Mouse (Mus musculus) urinary bladder, postnatal 14 days (tissue): Measurements from ENCODE around the gene Ccpg1.
A peak's percentile ranks its signal among the peaks of the same experiment; 100 is the strongest.

Experiments used
- DNase-seq: peaks from one replicate; pipeline ENCODE4 v3.0.0; 2021; ENCODE audit warnings: low spot score

Ccpg1 gene

DNA sequence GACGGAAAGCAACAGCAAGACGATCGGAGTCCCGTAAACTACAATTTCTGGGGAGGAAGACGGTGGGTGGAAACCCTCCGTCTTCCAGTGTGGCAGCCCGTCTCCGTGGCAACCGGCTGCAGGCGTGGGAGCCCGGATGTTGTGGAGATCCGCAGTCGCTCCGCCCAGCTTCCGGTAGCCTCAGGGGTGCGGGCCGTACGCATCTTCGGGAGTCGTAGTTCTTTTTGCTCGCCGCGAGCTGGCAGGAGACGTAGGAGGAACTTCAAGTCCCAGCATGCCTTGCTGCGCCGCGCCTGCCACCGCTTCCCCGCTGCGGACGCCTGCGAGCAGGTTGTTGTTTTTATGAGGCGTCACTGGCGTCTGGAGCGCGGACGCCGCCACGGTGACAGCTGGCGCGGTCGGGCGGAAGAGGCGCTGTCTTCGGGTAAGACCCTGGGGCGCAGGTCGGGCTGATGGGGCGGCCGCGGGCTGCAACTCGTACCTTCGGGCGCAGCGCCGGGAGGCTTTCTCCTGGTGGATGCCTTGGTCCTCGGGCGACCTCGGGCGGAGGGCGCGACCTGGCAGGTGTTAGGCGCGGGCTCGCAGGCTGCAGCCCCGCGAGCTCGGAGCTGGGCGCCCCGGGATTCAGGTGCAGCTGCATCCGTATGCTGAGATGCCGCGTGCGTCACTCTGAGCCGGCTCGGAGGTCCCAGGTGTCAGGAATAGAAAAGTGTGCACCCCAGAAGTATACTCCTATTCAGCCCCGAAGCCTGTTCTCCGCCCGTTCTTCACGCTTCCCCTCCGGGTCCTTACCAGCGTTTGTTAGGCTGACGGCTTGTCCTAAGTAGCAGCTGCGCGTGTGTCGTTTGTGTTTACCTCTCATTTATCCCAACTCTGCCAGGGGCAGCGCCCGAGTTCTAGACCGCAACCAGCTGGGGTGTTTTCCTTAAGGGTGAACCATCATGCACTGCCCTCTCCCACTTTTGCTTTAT, at the start of gene Ccpg1, which contains the start of gene Ccpg1os:
Gene Ccpg1 (plus strand): TSS at position 180 of the 971 bp plus-strand sequence.
Gene Ccpg1os (minus strand): TSS at position 133 of the 971 bp plus-strand sequence.
- DNase-seq: peak; percentile 97

DNA sequence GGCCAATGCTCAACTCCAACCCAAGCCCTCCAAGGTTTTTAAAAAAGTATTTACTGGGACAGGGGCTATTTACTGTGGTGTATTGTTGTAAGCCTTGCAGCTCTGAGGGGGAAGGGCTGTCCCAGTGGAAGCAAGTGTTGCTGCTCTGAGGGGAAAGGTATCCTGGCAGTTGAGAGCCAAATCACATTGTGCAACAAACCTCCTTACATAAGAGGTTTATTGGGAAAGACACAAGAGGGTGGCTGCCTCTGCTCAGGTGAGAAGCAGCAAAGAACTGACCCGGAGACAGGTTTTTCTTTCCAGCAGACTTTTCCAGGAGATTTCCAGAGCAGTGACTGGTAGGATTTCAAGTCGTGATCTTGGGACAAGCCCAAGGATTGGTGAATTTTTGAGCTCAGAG, 48.9 kb upstream of the Ccpg1 start:
- no peak for DNase-seq

DNA sequence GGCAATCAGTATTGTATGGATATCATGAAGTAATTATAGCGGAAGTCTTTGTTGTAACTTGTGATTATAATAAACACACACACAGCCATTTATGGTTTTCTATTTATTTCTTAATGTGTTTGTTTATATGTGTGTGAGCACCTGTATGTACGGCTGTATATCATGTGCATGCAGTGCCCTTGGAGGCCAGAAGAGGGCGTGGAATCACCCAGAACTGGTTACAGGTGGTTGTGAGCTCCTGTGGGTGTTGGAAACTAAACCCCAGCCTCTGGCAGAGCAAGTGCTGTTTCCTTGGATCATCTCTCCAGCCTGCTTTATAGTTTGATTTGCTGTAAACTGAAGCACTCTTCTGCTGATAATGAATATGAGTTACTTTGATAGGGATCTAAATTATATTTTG, 41.8 kb upstream of the Ccpg1 start:
- DNase-seq: no peak

DNA sequence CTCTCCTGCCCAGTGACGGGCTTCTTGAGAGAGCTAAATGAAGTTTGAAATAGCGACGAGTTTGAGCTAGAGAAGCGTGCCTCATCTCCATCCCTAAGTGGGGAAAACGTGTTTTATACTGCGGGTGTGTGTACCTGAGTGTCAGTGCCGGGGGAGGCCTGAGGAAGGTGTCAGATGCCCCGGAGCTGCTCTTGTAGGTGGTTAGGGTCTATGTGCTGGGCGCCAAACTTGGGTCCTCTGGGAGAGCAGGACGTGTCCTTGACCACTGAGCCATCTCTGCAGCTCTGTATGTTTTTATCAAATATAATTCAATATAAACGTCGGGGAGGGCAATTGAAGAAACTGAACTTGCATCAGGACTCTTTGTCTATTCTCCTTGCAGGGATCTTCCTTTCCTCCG, 40.9 kb upstream of the Ccpg1 start:
- DNase-seq: no peak

DNA sequence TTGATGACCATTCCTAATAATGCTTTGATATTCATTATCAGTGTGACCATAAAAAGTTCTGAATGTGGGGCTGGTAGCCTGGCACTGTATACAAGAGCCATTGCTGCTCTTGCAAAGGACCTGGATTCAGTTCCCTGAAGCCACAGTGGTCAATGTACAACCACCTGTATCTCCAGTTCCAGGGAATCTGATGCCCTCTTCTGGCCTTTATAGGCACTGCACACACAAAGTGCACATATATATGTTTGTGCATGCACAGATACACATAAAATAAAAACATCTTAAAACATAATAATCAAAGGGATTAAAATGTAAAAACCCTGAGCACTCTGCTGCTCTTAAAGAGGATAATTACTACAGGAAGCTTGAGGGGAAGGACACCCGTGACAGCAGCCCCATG, 38.2 kb upstream of the Ccpg1 start:
- DNase-seq: no peak

DNA sequence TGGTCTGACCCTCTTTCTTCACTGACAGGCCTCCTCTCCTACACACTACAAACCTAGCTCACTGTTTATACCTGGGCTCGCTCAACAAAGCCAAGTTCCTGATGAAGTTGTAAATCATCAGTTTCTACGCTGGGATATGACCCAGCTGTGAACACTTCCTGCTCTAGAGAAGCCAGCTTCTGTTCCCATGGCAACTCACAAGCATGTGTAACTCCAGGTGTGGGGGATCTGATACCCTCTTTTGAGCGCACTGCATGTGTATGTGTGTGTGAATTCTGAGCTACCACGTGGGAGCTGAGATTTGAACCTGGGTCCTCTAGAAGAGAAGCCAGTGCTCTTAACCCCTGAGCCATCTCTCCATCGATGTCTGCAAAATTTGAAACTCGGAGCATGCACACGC, 35.7 kb upstream of the Ccpg1 start:
- no peak for DNase-seq

DNA sequence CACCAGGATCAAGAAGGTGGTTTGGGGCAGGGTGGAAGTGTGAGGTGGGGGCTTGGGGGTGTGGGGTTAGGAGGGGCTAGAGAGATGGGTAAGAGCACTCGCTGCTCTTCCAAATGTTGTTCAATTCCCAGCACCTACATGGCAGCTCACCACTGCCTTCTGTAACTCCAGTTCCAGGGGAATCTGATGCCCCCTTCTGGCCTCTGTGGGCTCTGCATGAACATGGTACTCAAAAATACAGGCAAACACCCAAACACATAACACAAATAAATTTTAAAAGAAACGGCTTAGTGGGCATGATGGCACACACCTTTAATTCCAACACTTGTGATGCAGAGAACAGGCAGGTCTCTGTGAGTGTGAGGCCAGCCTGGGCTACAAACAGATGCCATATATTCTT, 30.5 kb upstream of the Ccpg1 start:
- DNase-seq: no peak

DNA sequence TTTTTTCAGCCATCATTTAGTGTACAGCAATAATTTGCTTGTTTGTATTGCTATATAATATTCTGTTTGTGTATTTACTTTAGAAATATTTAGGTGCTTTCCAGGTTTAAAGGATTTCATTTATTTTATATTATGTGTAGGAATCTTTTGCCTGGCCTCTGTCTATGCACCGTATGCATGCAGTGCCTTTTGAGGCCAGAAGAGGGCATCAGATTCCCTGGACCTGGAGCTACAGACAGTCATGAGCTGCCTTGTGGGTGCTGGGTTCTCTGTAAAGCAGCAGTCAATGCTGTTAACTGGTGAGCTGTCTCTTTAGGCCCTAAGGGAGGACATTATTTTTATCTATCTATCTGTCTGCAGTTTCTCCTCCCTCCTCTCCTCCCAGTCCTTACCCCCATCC, 29.7 kb upstream of the Ccpg1 start:
- peak; percentile 40 for DNase-seq

DNA sequence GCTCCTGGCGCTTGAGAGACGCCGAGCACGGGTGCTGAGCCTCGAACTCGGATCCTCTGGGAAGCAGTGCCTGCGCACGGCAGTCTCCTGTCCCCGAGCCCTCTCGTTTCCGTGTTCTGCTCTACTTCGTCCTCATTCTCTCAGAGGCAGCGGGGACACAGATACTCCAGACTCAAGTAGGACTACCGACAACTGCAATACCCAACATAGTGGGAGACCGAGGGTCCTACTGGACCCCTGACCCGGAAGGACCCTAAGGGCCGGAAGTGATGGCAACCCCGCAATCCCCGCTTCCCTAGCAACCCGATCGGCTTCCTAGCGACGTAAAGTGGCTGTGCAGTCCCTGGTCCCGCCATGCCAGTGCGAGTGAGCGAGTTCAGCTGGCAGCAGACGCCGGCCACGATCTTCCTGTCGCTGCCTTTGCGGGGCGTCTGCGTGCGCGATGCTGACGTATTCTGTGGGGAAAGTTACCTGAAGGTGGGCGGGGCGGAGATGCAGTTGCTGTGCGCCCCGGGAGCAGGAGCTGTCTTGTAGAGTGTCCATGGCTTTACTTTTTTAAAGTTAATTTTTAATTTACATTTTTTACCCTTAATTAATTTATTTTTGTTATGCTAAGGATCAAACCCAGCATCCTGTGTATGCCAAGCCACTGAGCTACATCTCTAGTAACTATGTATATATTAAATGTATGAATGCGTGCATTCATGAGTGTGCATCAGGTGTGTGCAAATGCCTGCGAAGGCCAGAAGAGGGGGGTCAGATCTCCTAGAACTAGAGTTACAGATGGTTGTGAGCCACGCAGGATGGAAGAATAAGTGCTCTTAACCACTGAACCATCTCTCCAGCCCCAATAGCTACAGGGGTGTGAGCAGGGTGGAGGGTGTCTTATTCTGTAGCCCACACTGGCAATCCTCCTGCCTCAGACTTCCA, 26.4 kb upstream of the Ccpg1 start, which contains the start of the genes Dyx1c1 and Gm44503:
Gene Dyx1c1 (plus strand): TSS at position 265 of the 930 bp plus-strand sequence.
Gene Gm44503 (plus strand): TSS at position 332 of the 930 bp plus-strand sequence.
- DNase-seq: peak; percentile 74

DNA sequence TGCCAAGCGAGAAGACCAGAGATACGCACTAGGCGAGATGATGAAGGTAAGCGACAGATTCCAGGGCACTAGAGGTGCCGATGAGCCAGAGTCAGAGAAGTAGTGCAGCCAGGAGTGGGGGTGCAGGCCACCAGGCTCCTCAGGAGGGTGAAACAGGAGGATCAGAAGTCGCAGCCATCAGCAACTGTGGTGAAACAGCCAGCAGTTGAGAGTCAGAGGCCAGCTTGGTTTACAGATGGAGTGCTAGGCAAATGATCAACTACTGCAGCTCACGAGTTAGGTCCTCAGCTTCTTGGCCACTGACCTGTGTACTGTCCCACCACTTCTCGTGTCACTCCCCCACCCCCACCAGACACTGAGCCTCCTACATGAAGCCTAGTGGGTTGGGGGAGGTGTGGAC, 23.9 kb upstream of the Ccpg1 start:
- DNase-seq: no peak

DNA sequence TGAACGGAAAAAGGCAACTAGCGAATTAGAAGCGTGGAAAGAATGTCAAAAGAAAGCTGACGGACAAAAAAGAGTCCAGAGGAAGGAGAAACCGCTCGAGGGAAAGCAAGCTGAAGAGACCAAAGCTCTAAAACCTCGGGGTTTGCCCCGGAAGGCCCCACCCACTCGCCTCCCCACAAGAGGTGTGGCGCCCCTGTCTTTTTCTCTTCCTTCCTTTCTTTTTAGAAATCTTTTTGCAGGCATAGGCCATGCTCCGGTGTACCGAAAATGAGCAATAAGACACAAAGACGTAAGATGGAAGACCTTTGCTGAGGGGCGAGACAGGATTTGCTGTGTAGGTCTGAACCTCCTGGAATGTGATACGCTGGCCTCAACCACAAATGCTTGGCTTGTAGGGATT, 23.3 kb upstream of the Ccpg1 start:
- DNase-seq: no peak

DNA sequence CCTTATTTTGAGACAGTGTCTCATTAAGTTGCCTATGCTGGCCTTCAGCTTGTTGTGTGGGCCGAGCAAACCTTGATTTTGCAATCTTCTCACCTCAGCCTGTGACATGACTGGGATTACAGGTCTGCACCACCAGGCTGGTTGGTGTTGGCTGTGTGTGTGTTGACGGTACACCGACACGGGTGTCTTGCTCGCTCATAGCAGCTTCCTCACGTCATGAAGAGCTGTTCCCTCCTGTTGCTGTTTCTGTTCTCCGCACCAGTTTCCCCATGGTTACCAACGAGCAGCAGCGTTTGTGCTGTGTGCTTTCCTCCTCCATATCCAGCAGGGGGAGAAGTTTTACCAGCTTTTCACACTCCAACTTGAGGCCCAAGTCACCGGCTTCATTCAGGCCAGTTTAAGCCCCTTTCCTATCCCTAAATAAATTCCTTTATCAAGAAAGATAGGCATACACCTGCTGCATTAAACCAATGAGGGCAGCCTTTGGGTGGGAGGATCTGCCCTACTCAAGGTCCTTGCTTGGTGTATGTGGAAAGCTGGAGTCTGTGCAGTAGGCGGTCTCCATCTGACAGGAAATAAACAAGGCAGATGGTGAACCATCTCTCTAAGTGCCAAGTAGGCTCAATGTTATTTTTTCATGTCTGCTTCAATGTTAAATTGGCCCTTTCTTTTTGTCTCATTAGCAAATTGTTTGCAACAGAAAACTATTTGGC, 16.7 kb upstream of the Ccpg1 start:
- peak; percentile 20 for DNase-seq

DNA sequence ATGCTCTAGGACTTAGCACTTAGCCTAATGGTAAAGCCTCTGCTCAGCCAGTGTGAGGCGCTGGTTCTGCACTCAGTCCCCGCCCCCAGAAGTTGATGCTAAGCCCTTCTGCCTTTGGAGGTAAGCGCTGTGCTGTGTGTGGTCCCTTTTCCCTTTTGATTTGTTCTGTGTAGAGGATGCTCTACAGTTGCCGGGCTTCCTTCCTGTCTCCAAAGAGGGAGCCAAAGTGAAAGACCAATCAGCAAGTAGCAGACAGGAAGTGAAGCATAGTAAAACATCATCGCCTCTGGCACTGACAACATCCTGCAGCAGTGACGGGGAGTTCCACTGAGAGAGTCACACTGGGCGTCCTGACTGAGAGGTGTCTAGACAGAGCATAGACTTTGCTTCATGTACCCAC, 15.4 kb upstream of the Ccpg1 start:
- DNase-seq: no peak

DNA sequence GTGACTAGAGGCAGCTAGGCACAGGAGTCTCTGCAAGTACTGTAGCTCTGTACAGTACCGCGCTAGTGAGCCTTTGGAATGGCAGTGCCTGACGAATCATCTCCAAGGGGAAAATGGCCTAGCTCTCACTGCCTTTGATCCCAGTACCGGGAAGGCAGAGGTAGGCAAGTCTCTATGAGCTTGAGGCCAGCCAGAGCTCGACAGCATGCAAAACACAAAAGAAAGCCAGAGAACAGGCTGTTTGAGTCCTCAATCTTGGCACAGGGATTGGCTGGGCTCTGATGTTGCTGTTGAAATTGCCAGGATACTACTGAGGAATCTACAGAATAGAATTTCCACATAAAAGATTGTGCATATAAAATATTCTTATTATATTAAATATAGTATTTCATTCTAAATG, 12.8 kb upstream of the Ccpg1 start:
- no peak for DNase-seq

DNA sequence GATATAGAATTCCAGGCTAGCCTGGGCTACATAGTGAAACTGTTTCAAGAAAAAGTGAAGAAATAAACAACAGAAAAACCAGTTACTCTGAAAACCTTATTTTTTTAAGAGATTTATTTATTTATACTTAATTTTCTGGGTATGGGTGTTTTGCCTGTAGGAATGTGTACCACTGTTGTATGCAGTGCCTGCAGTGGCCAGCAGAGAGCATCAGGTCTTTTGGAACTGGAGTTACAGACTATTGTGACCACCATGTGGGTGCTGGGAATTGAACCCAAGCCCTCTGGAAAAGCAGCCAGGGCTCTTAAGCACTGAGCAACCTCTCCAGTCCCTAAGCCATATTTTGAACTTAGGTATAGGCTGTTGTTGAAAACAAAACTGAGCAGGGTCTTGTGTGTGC, 12.2 kb upstream of the Ccpg1 start:
- no peak for DNase-seq

DNA sequence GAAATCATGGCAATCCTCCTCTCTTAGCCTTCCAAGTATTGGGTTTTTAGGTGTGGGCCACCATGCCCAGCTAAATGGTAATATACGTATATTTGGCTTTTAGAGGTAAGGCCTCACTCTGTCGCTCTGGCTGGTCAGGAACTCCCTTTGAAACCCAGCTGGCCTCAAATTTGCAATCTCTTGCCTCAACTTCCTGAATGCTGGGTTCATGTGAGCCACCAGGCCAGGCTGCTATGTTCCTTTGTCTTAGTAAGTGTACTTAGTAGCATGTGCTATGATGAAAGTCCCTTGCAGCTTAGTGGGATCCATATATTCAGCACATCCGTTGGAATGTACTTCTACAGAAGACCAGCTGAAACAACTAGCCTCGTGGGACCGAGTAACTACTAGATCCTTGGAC, 10.5 kb upstream of the Ccpg1 start:
- DNase-seq: no peak

DNA sequence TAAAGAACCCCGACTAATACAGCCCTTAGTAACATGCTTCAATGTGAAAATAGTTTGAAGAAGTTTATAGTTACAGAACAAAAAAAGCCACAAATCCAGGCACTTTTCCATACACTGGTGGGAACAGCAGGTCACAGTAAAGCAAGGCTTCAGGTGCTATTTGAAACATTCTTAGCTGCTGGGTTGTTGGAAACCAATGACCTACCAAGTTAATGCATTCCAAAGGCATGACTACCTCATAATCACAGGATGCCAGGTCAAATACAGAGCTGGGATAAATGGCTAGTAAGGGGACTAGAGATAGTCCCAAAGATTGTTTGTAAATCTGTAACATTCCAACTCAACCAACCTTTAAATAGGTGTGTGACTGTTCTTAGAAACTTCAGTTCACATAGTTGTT, 10.0 kb upstream of the Ccpg1 start:
- no peak for DNase-seq

DNA sequence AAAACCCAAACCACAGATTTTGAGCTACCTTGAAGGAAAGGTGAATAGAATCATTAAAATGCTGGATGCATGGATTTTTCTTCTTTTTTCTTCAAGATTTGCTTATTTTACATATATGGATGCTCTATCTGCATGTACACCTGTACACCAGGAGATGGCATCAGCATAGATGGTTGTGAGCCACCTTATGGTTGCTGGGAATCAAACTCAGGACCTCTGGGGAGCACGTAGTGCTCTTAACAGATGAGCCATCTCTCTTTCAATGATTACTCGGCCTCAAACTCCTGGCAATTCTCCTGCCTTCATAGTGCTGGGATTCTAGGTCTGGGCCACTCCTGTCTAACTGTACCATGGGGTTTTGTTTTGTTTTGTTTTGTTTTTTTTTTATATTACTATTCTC, 2.2 kb upstream of the Ccpg1 start:
- no peak for DNase-seq

DNA sequence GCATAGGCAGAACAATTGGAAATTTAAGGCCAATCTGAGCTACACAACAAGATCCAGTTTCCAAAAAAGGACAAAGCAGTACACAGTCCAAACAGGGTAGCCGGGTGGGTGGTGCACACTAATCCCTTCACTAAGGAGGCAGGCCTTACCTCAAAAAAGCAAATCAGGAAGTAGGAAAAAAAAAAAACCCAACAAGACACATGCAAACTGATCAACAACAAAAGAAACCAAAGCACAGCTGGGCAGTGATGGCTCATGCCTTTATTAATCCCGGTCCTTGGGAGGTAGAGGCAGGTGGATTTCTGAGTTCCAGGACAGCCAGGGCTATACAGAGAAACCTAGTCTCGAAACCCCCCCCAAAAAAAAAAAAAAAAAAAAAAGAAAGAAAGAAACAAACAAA, 2.5 kb downstream of the Ccpg1 start:
- no peak for DNase-seq

DNA sequence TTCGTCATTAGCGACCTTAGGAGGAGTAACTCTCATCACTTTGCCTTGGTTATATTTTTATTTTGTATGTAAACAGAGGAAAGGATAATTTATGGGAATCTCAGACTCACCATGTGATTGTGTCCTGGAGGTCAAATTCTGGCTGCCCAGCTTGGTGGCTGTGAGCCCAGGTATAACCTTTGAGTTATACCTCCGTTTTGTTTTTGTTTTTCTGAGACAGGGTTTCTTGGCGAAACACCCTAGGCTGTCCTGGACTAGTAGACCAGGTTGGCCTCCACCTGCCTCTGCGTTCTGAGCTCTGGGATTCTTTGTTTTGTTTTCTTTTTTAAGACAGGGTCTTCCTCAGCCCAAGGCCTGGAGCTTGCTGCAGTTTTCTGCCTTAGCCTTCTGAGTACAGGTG, 3.5 kb downstream of the Ccpg1 start:
- no peak for DNase-seq

DNA sequence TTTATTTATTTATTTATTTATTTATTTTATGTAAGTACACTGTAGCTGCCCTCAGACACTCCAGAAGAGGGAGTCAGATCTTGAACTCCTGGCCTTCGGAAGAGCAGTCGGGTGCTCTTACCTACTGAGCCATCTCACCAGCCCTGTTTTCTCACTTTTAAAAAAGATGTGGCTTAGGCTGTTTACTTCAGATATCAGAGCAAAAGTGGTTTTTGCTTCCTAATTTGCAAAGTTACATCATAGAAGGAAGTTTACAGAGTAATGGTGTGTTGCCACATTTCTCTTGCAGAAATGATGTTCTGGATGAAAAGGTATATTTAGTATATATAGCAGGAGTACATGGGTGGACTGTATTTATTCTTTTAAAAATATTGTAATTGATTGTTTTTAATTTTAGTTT, 6.2 kb downstream of the Ccpg1 start:
- no peak for DNase-seq

DNA sequence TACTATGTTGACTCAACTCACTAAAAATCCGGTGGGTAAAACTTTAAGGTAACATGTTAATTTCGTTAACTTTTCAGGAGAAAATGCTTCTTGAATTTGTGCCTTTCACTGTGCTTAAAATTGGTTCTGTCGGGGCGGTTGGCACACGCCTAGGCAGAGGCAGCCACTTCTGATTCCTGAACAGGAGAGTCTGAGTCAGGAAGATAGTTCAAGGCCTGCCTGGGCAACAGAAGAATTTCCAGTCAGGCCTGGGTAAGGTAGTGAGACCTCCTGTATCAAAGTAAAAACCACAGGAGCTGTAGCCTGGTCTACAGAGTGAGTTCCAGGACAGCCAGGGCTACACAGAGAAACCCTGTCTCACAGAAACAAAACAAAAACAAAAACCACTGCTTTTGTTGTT, 7.3 kb downstream of the Ccpg1 start:
- DNase-seq: no peak
